Mouse (Mus musculus): Measurements from ENCODE around the gene Popdc2.

Popdc2 gene

GRCm38 (mm10) chr16:38354185-38354913, 7.7 kb upstream of the Popdc2 start:
- no peak for DNase-seq (ENCODE audit: low read depth, low spot score)

- DNase-seq (ENCODE audit: low read depth, low spot score) = peak; percentile 32
These were observed 3.7 kb upstream of the Popdc2 start for GRCm38 (mm10) chr16:38358256-38358812.

- peak; percentile 60 for DNase-seq (ENCODE audit: low read depth, low spot score)
These were observed 2.8 kb upstream of the Popdc2 start for GRCm38 (mm10) chr16:38359241-38359640.

- DNase-seq (ENCODE audit: low read depth, low spot score) = peak; percentile 25
These were observed 2.2 kb upstream of the Popdc2 start for GRCm38 (mm10) chr16:38359857-38360256.

- DNase-seq (ENCODE audit: low read depth, low spot score) = peak; percentile 71
These were observed 1.7 kb upstream of the Popdc2 start for GRCm38 (mm10) chr16:38360317-38360716.

GRCm38 (mm10) chr16:38362493-38363255, 665 bp downstream of the Popdc2 start:
- DNase-seq (ENCODE audit: low read depth, low spot score) = no peak

GRCm38 (mm10) chr16:38363256-38363595, 1.2 kb downstream of the Popdc2 start:
- no peak for DNase-seq (ENCODE audit: low read depth, low spot score)

- DNase-seq (ENCODE audit: low read depth, low spot score) = no peak
These were observed 1.6 kb downstream of the Popdc2 start for GRCm38 (mm10) chr16:38363657-38364056.

- DNase-seq (ENCODE audit: low read depth, low spot score) = no peak
These were observed 3.4 kb downstream of the Popdc2 start for GRCm38 (mm10) chr16:38365390-38365789.

GRCm38 (mm10) chr16:38366231-38366630, 4.2 kb downstream of the Popdc2 start:
- DNase-seq (ENCODE audit: low read depth, low spot score) = no peak

GRCm38 (mm10) chr16:38368336-38368735, 6.3 kb downstream of the Popdc2 start:
- DNase-seq (ENCODE audit: low read depth, low spot score) = no peak

GRCm38 (mm10) chr16:38369000-38369399, 7.0 kb downstream of the Popdc2 start:
- DNase-seq (ENCODE audit: low read depth, low spot score) = no peak

GRCm38 (mm10) chr16:38369431-38369830, 7.4 kb downstream of the Popdc2 start:
- DNase-seq (ENCODE audit: low read depth, low spot score) = no peak

- no peak for DNase-seq (ENCODE audit: low read depth, low spot score)
These were observed 8.0 kb downstream of the Popdc2 start for GRCm38 (mm10) chr16:38369992-38370484.

- no peak for DNase-seq (ENCODE audit: low read depth, low spot score)
These were observed 8.8 kb downstream of the Popdc2 start for GRCm38 (mm10) chr16:38370633-38371374.

GRCm38 (mm10) chr16:38371705-38372296, 9.8 kb downstream of the Popdc2 start:
- DNase-seq (ENCODE audit: low read depth, low spot score) = no peak

GRCm38 (mm10) chr16:38372876-38373275, 10.9 kb downstream of the Popdc2 start:
- no peak for DNase-seq (ENCODE audit: low read depth, low spot score)

GRCm38 (mm10) chr16:38373439-38373838, 11.4 kb downstream of the Popdc2 start:
- DNase-seq (ENCODE audit: low read depth, low spot score) = no peak

- no peak for DNase-seq (ENCODE audit: low read depth, low spot score)
These were observed 11.9 kb downstream of the Popdc2 start for GRCm38 (mm10) chr16:38373941-38374340.

GRCm38 (mm10) chr16:38374379-38375140, 12.6 kb downstream of the Popdc2 start:
- DNase-seq (ENCODE audit: low read depth, low spot score) = no peak

- no peak for DNase-seq (ENCODE audit: low read depth, low spot score)
These were observed 13.2 kb downstream of the Popdc2 start for GRCm38 (mm10) chr16:38375182-38375581.
